Mouse (Mus musculus): ENCODE results near the gene Polr1b. TPM values are rescaled to one million over a fixed set of nuclear protein-coding genes. Genes with fewer than 3 reads are reported as not detected.

Gene Polr1b
- total and polyA plus RNA-seq, 3 experiments, result 22.5 to 42.6 (median 29.3) TPM

- Histone ChIP-seq H3K36me3 (replicated peaks) (peaks cover 79% of the 10 kb centered on the region), H3K4me1 (ENCODE audit: insufficient read depth, low read depth, low read length) (peaks cover 40% of the 10 kb centered on the region), H3K9me3 (replicated peaks) (no peaks in the 10 kb centered on the region), H3K4me3 (ENCODE audit: low read depth, low read length) (peak within 1 kb of the TSS; percentile 74), H3K27me3 (ENCODE audit: insufficient read depth, low read length) (no peaks in the 10 kb centered on the region)
- peak; percentile 93 for DNase-seq (ENCODE audit: low spot score)
- peak; percentile 97 for ATAC-seq (ENCODE audit: extremely low read depth, insufficient number of reproducible peaks, low FRiP score, poor library complexity, severe bottlenecking)
- TF ChIP-seq GATA1 (IDR thresholded peaks at IDR 0.05; ENCODE audit: borderline replicate concordance, low read length) (no peak), POLR2AphosphoS5 (IDR thresholded peaks at IDR 0.05; ENCODE audit: insufficient replicate concordance, low read depth, low read length) (no peak), GATA2 (IDR thresholded peaks at IDR 0.05; ENCODE audit: borderline replicate concordance, low read depth, low read length) (no peak), CTCF (IDR thresholded peaks at IDR 0.05; ENCODE audit: low read depth, low read length) (no peak), TAL1 (conservative IDR thresholded peaks at IDR 0.05; ENCODE audit: low read depth, low read length) (no peak)
These were observed 28.7 kb downstream of the Polr1b start, which contains the start of gene Chchd5 for GRCm38 (mm10) chr2:129129412-129129929. Gene Chchd5 (plus strand): TSS chr2:129129700.

- Histone ChIP-seq H3K27me3 (ENCODE audit: insufficient read depth, low read length) (no peaks in the 10 kb centered on the region), H3K4me3 (ENCODE audit: low read depth, low read length) (peak overlapping the region; percentile 74), H3K4me1 (ENCODE audit: insufficient read depth, low read depth, low read length) (peaks cover 40% of the 10 kb centered on the region), H3K36me3 (replicated peaks) (peaks cover 73% of the 10 kb centered on the region), H3K9me3 (replicated peaks) (no peaks in the 10 kb centered on the region)
- no peak for TF ChIP-seq GATA2 (IDR thresholded peaks at IDR 0.05; ENCODE audit: borderline replicate concordance, low read depth, low read length)
- no peak for TF ChIP-seq GATA1 (IDR thresholded peaks at IDR 0.05; ENCODE audit: borderline replicate concordance, low read length)
- TF ChIP-seq CTCF (IDR thresholded peaks at IDR 0.05; ENCODE audit: low read depth, low read length), result no peak
- TF ChIP-seq POLR2AphosphoS5 (IDR thresholded peaks at IDR 0.05; ENCODE audit: insufficient replicate concordance, low read depth, low read length), result no peak
- TF ChIP-seq TAL1 (conservative IDR thresholded peaks at IDR 0.05; ENCODE audit: low read depth, low read length), result no peak
- ATAC-seq (ENCODE audit: extremely low read depth, insufficient number of reproducible peaks, low FRiP score, poor library complexity, severe bottlenecking) (no peak), DNase-seq (ENCODE audit: low spot score) (no peak)
These were observed 29.3 kb downstream of the Polr1b start for GRCm38 (mm10) chr2:129129987-129130545.

- Histone ChIP-seq H3K27me3 (ENCODE audit: insufficient read depth, low read length) (no peaks in the 10 kb centered on the region), H3K36me3 (replicated peaks) (peaks cover 66% of the 10 kb centered on the region), H3K4me3 (ENCODE audit: low read depth, low read length) (peak overlapping the region; percentile 74), H3K4me1 (ENCODE audit: insufficient read depth, low read depth, low read length) (peaks cover 33% of the 10 kb centered on the region), H3K9me3 (replicated peaks) (no peaks in the 10 kb centered on the region)
- ATAC-seq (ENCODE audit: extremely low read depth, insufficient number of reproducible peaks, low FRiP score, poor library complexity, severe bottlenecking) (no peak), DNase-seq (ENCODE audit: low spot score) (no peak)
- TF ChIP-seq GATA2 (IDR thresholded peaks at IDR 0.05; ENCODE audit: borderline replicate concordance, low read depth, low read length), result no peak
- TF ChIP-seq GATA1 (IDR thresholded peaks at IDR 0.05; ENCODE audit: borderline replicate concordance, low read length), result no peak
These were observed 30.0 kb downstream of the Polr1b start for GRCm38 (mm10) chr2:129130776-129131175.

DNA sequence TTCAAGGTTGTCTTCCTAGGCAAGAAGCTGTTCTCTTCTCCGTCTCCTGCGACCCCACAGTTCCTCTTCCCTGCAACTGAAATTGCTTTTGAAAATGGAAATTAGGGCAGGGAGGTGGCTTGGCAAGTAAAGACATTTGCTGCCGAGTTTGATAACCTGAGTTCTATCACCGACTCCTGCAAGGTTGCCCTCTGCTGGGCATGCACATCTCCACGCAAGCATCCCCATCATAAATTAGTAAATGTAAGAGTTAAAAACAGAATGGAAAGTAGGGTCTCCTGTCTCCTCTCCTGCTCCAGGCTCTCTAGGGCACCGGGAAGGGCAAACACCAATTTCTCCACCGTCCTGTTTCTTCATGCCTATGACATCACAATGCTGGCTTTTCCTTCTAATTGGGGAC, 31.4 kb downstream of the Polr1b start:
- ATAC-seq (ENCODE audit: extremely low read depth, insufficient number of reproducible peaks, low FRiP score, poor library complexity, severe bottlenecking), result no peak

DNA sequence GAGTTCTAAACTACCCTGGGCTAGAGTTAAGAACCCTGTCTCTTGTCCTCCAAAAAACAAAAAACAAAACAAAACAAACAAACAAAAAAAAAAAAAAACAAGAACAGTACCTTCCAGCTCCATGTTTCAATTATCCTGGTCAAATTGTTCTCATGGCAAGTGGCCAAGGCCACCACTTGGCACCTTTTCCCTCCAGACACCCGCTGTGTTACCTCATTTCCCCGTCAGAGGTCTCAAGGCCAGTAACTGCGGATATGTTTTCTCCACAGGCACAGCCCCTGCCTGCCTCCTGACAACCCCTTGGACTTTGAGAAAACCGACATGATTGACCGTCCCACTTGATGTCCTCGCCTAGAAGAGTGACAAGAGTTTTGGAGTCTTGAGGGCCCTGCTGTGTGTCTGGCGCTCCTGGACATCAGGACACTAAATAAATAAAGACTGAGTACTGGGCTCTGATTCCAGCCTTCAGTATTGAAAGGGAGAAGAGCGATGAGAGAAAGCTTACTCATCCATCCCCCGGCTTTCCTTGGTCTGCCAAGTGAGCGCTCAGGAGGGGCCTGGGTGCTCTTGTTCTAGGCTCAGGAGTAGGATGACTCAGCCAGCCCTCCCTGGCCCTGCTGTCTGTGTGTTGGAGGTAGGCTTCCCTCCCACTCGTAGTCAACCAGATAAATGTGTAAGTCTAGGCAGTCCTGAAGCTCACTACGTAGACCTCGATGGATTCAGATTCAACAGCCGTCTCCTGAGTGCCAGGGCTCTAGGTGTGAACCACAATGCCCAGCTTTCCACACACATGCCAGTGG, 32.4 kb downstream of the Polr1b start:
- Histone ChIP-seq H3K4me1 (ENCODE audit: insufficient read depth, low read depth, low read length) (peaks cover 31% of the 10 kb centered on the region), H3K4me3 (ENCODE audit: low read depth, low read length) (no peak overlapping the region), H3K9me3 (replicated peaks) (no peaks in the 10 kb centered on the region), H3K36me3 (replicated peaks) (peaks cover 50% of the 10 kb centered on the region), H3K27me3 (ENCODE audit: insufficient read depth, low read length) (no peaks in the 10 kb centered on the region)
- no peak for TF ChIP-seq CTCF (IDR thresholded peaks at IDR 0.05; ENCODE audit: low read depth, low read length)
- no peak for TF ChIP-seq GATA2 (IDR thresholded peaks at IDR 0.05; ENCODE audit: borderline replicate concordance, low read depth, low read length)
- TF ChIP-seq POLR2AphosphoS5 (IDR thresholded peaks at IDR 0.05; ENCODE audit: insufficient replicate concordance, low read depth, low read length), result no peak
- no peak for TF ChIP-seq TAL1 (conservative IDR thresholded peaks at IDR 0.05; ENCODE audit: low read depth, low read length)
- TF ChIP-seq GATA1 (IDR thresholded peaks at IDR 0.05; ENCODE audit: borderline replicate concordance, low read length), result no peak
- ATAC-seq (ENCODE audit: extremely low read depth, insufficient number of reproducible peaks, low FRiP score, poor library complexity, severe bottlenecking) (no peak), DNase-seq (ENCODE audit: low spot score) (no peak)

More for the DNA sequence above, 31.4 kb downstream of the Polr1b start:
- Histone ChIP-seq H3K4me1 (ENCODE audit: insufficient read depth, low read depth, low read length) (peaks cover 32% of the 10 kb centered on the region), H3K36me3 (replicated peaks) (peaks cover 52% of the 10 kb centered on the region), H3K4me3 (ENCODE audit: low read depth, low read length) (no peak overlapping the region), H3K9me3 (replicated peaks) (no peaks in the 10 kb centered on the region), H3K27me3 (ENCODE audit: insufficient read depth, low read length) (no peaks in the 10 kb centered on the region)
- DNase-seq (ENCODE audit: low spot score), result no peak
- TF ChIP-seq GATA2 (IDR thresholded peaks at IDR 0.05; ENCODE audit: borderline replicate concordance, low read depth, low read length) (no peak), GATA1 (IDR thresholded peaks at IDR 0.05; ENCODE audit: borderline replicate concordance, low read length) (no peak), TAL1 (conservative IDR thresholded peaks at IDR 0.05; ENCODE audit: low read depth, low read length) (no peak), POLR2AphosphoS5 (IDR thresholded peaks at IDR 0.05; ENCODE audit: insufficient replicate concordance, low read depth, low read length) (no peak), CTCF (IDR thresholded peaks at IDR 0.05; ENCODE audit: low read depth, low read length) (no peak)

DNA sequence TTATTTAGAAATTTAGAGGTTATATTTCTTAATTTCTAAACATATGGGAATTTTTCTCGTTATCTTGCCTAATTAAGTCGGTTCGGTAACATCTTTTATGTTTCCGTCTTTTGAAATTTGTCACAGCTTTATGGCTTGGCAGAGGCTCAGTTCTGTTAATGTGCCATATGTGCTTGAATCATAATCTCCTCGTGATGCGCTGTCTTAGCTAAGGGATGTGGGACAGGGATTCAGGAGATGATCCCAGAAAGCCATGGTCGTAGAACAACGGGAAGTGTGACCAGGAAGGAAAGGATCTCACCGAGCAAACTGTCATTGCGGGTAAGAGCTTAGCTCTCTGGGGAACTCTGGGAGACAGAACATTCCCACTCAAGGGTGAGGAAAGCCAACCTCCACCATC, 39.1 kb downstream of the Polr1b start:
- no peak for DNase-seq (ENCODE audit: low spot score)
- no peak for ATAC-seq (ENCODE audit: extremely low read depth, insufficient number of reproducible peaks, low FRiP score, poor library complexity, severe bottlenecking)
- TF ChIP-seq TAL1 (conservative IDR thresholded peaks at IDR 0.05; ENCODE audit: low read depth, low read length) (no peak), GATA2 (IDR thresholded peaks at IDR 0.05; ENCODE audit: borderline replicate concordance, low read depth, low read length) (no peak), POLR2AphosphoS5 (IDR thresholded peaks at IDR 0.05; ENCODE audit: insufficient replicate concordance, low read depth, low read length) (no peak), CTCF (IDR thresholded peaks at IDR 0.05; ENCODE audit: low read depth, low read length) (no peak), GATA1 (IDR thresholded peaks at IDR 0.05; ENCODE audit: borderline replicate concordance, low read length) (no peak)
- H3K36me3 ChIP-seq (replicated peaks), result peaks cover 8% of the 10 kb centered on the region
- peaks cover 15% of the 10 kb centered on the region for H3K27me3 ChIP-seq (ENCODE audit: insufficient read depth, low read length)
- no peaks in the 10 kb centered on the region for H3K9me3 ChIP-seq (replicated peaks)
- no peak overlapping the region for H3K4me3 ChIP-seq (ENCODE audit: low read depth, low read length)
- no peaks in the 10 kb centered on the region for H3K4me1 ChIP-seq (ENCODE audit: insufficient read depth, low read depth, low read length)

Data from G1E (cell line).